Mouse (Mus musculus): ENCODE results near the gene Clstn1.
A peak's percentile ranks its signal among the peaks of the same experiment; 100 is the strongest.

The Clstn1 gene

GRCm38 (mm10) chr4:149567432-149568026 lies 18.7 kb upstream of the Clstn1 start:
- DNase-seq (ENCODE audit: low spot score): peak; percentile 34

GRCm38 (mm10) chr4:149568622-149569021 lies 17.6 kb upstream of the Clstn1 start:
- DNase-seq (ENCODE audit: low spot score): no peak

GRCm38 (mm10) chr4:149569781-149570497 lies 16.3 kb upstream of the Clstn1 start:
- no peak for DNase-seq (ENCODE audit: low spot score)

GRCm38 (mm10) chr4:149570498-149570863 lies 15.8 kb upstream of the Clstn1 start:
- no peak for DNase-seq (ENCODE audit: low spot score)

GRCm38 (mm10) chr4:149571209-149571608 lies 15.1 kb upstream of the Clstn1 start:
- DNase-seq (ENCODE audit: low spot score): no peak

- no peak for DNase-seq (ENCODE audit: low spot score)
These were observed 14.6 kb upstream of the Clstn1 start for GRCm38 (mm10) chr4:149571651-149572149.

GRCm38 (mm10) chr4:149572446-149572845 lies 13.8 kb upstream of the Clstn1 start:
- no peak for DNase-seq (ENCODE audit: low spot score)

- no peak for DNase-seq (ENCODE audit: low spot score)
These were observed 13.4 kb upstream of the Clstn1 start for GRCm38 (mm10) chr4:149572851-149573250.

GRCm38 (mm10) chr4:149574391-149574821 lies 11.9 kb upstream of the Clstn1 start:
- no peak for DNase-seq (ENCODE audit: low spot score)

GRCm38 (mm10) chr4:149576061-149576460 lies 10.2 kb upstream of the Clstn1 start:
- DNase-seq (ENCODE audit: low spot score): no peak

GRCm38 (mm10) chr4:149576993-149577548 lies 9.2 kb upstream of the Clstn1 start:
- no peak for DNase-seq (ENCODE audit: low spot score)

- DNase-seq (ENCODE audit: low spot score): no peak
These were observed 8.1 kb upstream of the Clstn1 start for GRCm38 (mm10) chr4:149578085-149578681.

GRCm38 (mm10) chr4:149578831-149579230 lies 7.4 kb upstream of the Clstn1 start:
- no peak for DNase-seq (ENCODE audit: low spot score)

- no peak for DNase-seq (ENCODE audit: low spot score)
These were observed 1.0 kb upstream of the Clstn1 start for GRCm38 (mm10) chr4:149585236-149585635.

- DNase-seq (ENCODE audit: low spot score): no peak
These were observed 721 bp downstream of the Clstn1 start for GRCm38 (mm10) chr4:149586783-149587595.

- DNase-seq (ENCODE audit: low spot score): no peak
These were observed 1.4 kb downstream of the Clstn1 start for GRCm38 (mm10) chr4:149587596-149588168.

- no peak for DNase-seq (ENCODE audit: low spot score)
These were observed 3.9 kb downstream of the Clstn1 start for GRCm38 (mm10) chr4:149590200-149590599.

GRCm38 (mm10) chr4:149591486-149591885 lies 5.2 kb downstream of the Clstn1 start:
- no peak for DNase-seq (ENCODE audit: low spot score)

- DNase-seq (ENCODE audit: low spot score): no peak
These were observed 8.8 kb downstream of the Clstn1 start for GRCm38 (mm10) chr4:149594913-149595581.

- DNase-seq (ENCODE audit: low spot score): no peak
These were observed 11.5 kb downstream of the Clstn1 start for GRCm38 (mm10) chr4:149597641-149598208.

- DNase-seq (ENCODE audit: low spot score): no peak
These were observed 13.3 kb downstream of the Clstn1 start for GRCm38 (mm10) chr4:149599549-149599948.

All from c-Kit-positive CD71-positive TER-119-positive erythroid progenitor cells, embryonic 14.5 days (primary cell).